Mouse (Mus musculus) CH12F3 (cell line): ENCODE measurements around the gene Trappc11.

Source experiments
- in situ Hi-C: fragments of 300-500 bp; cut with MboI; formaldehyde crosslinking; loops from 2 replicates; pipeline ENCODE4 v1.14.3; 2020; ENCODE audit warnings: low sequenced_read_pairs

Gene Trappc11

DNA sequence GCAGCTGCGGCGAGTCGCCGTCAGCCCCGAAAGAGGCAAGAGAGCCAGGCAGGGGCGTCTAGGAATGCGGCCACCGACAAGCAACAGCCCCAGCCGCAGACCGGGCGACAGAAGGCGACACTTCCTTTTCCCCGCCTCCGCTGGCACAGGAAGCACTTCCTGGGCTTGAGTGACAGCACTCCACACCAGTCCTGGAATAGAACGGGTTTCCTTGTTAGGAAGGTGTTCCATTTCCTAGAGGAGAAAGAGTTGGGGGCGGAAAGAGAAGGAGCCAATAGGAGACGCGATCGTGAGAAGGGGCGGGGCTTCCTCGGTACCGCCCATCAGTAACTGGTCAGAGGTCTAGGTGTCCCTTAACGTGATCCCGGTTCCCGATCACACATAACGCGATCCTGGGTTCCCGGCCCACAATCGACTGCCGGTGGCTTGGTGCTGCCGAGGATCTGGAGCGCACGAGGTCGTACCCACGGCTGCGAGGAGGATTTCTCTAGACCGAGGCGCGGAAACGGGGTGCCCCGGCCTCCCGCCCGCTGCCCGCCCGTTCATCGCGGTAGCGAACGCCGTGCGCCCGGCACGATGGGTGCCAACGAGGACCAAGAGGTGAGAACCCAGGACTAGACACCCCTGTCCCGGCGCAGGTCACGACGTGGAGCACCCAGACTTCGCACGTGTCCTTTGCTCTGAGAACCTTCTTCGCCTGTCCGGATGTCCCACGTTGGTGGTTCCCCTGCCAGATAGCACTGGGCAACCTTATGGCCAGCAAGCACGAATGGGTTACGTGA, at the start of gene Trappc11, which contains the start of gene Rwdd4a:
Gene Trappc11 (minus strand): TSS at position 127 of the 782 bp plus-strand sequence.
Gene Rwdd4a (plus strand): TSS at position 321 of the 782 bp plus-strand sequence.
- in situ Hi-C loops = no loop called here

DNA sequence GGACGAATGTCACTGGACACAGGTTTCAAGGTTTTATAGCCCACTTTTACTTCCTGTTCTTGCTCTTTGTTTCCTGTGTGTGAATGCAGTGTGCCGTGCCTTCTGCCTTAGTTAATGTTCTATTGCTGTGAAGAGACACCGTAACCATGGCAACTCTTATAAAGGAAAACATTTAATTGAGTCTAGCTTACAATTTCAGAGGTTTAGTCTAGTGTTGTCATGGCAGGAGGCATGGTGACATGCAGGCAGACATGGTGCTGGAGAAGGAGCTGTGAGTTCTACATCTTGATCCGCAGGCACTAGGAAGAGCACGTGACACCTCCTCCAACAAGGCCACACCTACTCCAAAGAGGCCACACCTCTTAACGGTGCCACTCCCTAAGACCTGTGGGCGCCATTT, 48.2 kb upstream of the Trappc11 start:
- in situ Hi-C loops = no loop called here

- in situ Hi-C loops = no loop called here
Measured at GRCm38 (mm10) chr8:47573482-47573881, 40.2 kb upstream of the Trappc11 start.

- in situ Hi-C loops = no loop called here
Measured at GRCm38 (mm10) chr8:47570161-47570560, 36.9 kb upstream of the Trappc11 start.

DNA sequence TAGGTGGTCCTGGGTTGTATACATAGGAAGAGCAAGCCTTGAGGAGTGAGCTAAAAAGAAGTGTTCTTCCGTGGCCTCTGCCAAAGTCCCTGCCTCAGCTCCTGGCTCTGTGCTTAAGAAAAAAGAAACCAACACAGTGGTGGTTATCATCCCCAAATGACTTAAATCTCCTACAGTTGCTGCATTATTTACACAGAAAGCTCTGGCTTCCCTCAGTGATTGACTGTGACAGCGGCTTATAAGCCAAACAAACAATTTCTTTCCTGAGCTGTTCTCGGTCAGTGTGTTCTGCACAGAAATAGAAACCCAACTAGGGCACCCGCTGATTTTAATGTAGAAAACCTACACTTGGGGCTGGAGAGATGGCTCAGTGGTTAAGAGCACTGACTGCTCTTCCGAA, 34.8 kb upstream of the Trappc11 start:
- in situ Hi-C loops = no loop called here

GRCm38 (mm10) chr8:47566551-47566950, 33.3 kb upstream of the Trappc11 start:
- in situ Hi-C loops = no loop called here

GRCm38 (mm10) chr8:47560801-47561200, 27.5 kb upstream of the Trappc11 start:
- in situ Hi-C loops = no loop called here

GRCm38 (mm10) chr8:47558274-47558673, 25.0 kb upstream of the Trappc11 start:
- in situ Hi-C loops = no loop called here

GRCm38 (mm10) chr8:47556446-47556845, 23.2 kb upstream of the Trappc11 start:
- in situ Hi-C loops = no loop called here

GRCm38 (mm10) chr8:47553613-47554012, 20.3 kb upstream of the Trappc11 start:
- in situ Hi-C loops = no loop called here

- in situ Hi-C loops = no loop called here
Measured at GRCm38 (mm10) chr8:47547102-47547501, 13.8 kb upstream of the Trappc11 start.

GRCm38 (mm10) chr8:47544094-47544493, 10.8 kb upstream of the Trappc11 start:
- in situ Hi-C loops = no loop called here

DNA sequence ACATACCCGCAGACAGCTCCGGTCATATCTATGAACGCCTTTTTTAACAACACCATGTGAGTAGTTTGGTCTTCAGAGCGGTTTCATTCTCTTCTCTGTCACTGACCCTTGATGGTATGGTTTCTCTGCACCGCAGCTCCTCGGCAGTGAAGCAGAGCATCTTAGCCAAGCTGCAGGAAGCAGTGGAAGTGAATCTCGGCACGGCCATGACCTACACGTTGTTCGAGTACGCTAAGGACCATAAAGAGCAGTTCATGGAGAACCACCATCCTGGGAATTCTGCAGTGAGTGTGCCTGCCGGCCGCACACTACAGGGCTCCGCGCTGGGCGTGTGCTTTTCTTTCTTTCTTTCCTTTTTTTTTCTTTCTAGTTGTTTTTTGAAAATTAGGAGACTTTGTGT, 9.5 kb upstream of the Trappc11 start:
- in situ Hi-C loops = no loop called here

DNA sequence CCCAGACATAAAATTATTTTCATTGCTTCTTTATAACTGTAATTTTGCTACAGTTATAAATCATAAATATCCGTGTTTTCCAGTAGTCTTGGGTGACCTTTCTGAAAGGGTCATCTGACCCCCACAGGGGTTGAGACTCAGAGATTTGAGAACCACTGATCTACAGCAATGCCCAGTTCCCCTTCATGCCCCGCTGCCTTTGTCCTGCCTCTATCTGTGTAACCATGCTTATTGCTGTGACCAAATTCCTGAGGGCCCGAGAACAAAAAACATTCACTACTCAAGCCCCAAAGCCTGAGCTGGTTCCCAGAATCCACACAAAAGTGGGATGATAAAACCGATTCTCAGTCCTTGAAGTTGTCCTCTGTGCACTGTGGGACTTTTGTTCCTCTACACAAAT, 5.1 kb upstream of the Trappc11 start:
- in situ Hi-C loops = no loop called here

DNA sequence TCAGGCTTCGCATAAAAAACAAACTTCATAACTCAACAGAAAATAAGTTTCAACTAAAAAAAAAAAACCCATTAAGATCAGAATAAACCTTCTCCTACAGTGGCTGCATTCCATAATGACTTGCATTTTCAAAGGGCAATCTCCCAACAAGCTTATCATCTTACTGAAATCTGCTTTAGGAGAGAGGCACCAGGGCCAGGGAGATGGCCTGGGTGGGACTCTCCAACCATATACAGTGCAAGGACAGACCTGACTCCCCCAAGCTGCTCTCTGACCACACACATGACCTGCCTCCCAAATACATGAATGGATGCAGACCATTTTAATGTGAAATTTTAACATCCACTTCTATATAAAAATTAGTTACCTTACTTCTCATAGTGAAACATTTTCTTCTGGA, 5.2 kb downstream of the Trappc11 start:
- in situ Hi-C loops = no loop called here

DNA sequence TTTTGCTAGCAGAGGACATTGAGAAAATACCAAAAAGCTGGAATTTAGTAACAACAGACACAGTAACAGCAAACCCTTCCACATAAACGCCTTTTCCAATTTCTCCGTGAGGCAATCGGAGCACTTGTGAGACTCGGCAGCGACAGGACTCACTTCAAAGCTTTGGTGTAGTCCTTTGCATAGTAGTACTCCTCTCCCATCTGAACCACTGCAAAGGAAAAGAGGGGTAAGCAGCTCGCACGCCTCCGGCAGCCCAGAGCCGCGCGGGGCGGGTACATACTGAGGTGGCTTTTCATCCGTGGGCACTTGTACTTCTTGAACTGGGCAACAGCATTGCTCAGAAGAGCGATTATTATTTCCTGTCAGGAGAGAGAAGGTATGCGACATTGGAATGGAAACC, 19.7 kb downstream of the Trappc11 start:
- in situ Hi-C loops = no loop called here

- in situ Hi-C loops = no loop called here
Measured at GRCm38 (mm10) chr8:47510930-47511329, 22.3 kb downstream of the Trappc11 start.

DNA sequence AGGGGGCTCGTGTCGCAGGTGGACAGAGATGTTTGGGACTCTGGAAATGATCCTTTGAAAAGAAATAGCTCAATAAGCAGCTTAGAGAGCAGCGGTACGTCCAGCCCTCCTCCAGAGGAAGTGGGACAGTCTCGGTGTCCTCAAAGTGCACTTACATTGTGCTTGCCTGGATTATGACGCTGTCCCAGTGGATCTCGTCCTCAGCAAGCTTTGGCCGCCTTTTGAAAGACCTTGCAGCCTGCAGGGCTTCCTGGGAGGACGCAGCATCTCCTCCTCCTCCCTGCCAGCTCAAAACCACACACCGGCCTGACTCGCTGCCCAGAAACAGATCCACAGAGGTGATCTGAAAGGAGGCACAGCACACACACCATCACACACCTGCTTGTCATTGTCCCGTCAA, 27.8 kb downstream of the Trappc11 start:
- in situ Hi-C loops = no loop called here

DNA sequence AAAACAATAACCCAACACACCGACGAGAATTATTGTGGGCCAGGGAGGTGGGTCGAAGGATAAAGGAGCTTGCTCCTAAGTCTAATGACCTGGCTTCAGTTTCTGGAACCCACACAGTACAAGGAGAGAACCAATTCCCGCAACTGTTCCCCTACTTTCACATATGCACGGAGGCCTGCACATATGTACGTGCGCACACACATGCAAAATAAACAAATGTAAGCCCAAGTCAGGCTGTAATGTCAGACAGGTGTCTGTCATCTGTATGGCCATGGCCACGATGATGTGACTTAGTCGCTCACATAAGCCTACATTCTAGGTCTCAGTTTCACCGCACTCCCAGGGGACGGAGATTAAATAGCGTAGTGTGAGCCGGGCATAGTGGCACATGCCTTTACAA, 30.7 kb downstream of the Trappc11 start:
- in situ Hi-C loops = no loop called here

- in situ Hi-C loops = no loop called here
Measured at GRCm38 (mm10) chr8:47501994-47502393, 31.3 kb downstream of the Trappc11 start.

GRCm38 (mm10) chr8:47495428-47495827, 37.8 kb downstream of the Trappc11 start:
- in situ Hi-C loops = no loop called here

GRCm38 (mm10) chr8:47494602-47495153, 38.6 kb downstream of the Trappc11 start:
- in situ Hi-C loops = no loop called here

DNA sequence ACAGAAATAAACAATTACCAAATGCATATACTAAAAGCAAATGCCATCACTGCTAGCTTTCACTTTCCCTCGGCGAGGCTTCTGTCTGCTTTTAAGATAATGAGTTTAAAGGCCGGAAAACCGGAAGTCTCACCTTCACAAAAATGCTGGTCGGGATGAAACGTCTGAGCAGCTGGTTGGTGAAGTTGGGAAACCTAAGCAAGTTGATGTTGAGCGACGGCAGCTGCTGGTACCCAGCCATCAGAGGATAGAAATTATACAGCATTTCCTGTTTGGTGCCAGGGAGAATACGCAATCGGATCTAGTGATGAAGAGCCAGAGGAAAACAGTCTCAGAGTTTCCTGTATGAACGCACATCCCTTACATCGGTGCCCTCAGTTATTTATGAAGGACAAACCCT, 40.2 kb downstream of the Trappc11 start:
- in situ Hi-C loops = no loop called here
